Mouse (Mus musculus) ES-E14 (cell line): ENCODE results near the gene Zzef1. TPM values are rescaled to one million over a fixed set of nuclear protein-coding genes. Genes with fewer than 3 reads are reported as not detected.

Source experiments
- DNase-seq: peaks from one replicate; pipeline ENCODE4 v3.0.0-alpha.2; 2013; ENCODE audit warnings: low read depth, low spot score
- H3K27ac ChIP-seq: 2 replicates; pipeline ENCODE4 v1.5.1; 2012; ENCODE audit warnings: low read depth, mild to moderate bottlenecking, low read length, moderate library complexity, mixed read lengths; ENCODE audit not compliant: poor library complexity, insufficient read depth, severe bottlenecking
- H3K36me3 ChIP-seq: 2 replicates; pipeline ENCODE4 v1.6.1; 2012; ENCODE audit warnings: mild to moderate bottlenecking, low read length, moderate library complexity, mixed read lengths; ENCODE audit not compliant: control insufficient read depth, poor library complexity, insufficient read depth, severe bottlenecking
- H3K4me1 ChIP-seq, 2 experiments: fragments of 150-350 bp in 1 of 2; sonication (generic) in 1 of 2; 2 replicates each; pipeline ENCODE4 v1.6.1; 2012; ENCODE audit warnings: low read length in 2 of 2, mild to moderate bottlenecking in 1 of 2, mixed read lengths in 1 of 2; ENCODE audit not compliant: control insufficient read depth in 2 of 2, insufficient read depth in 2 of 2, poor library complexity in 1 of 2
- H3K4me3 ChIP-seq, 2 experiments: fragments of 150-350 bp in 1 of 2; sonication (generic) in 1 of 2; 2 replicates each; pipeline ENCODE4 v1.5.1; 2012; ENCODE audit warnings: low read length in 2 of 2, low read depth in 1 of 2, mild to moderate bottlenecking in 1 of 2, mixed read lengths in 1 of 2; ENCODE audit not compliant: insufficient read depth in 1 of 2, poor library complexity in 1 of 2, severe bottlenecking in 1 of 2
- H3K9ac ChIP-seq: 2 replicates; pipeline ENCODE4 v1.6.1; 2012; ENCODE audit warnings: low read depth, mild to moderate bottlenecking, low read length, mixed read lengths; ENCODE audit not compliant: poor library complexity, insufficient read depth, severe bottlenecking
- H3K9me3 ChIP-seq: fragments of 150-350 bp; sonication (generic); 2 replicates; pipeline ENCODE4 v1.6.1; 2012; ENCODE audit warnings: low read depth, mild to moderate bottlenecking, low read length; ENCODE audit not compliant: control insufficient read depth, insufficient read depth
- CHD2 ChIP-seq: IDR thresholded peaks from 2 replicates; pipeline ENCODE4 v1.6.1; 2014; ENCODE audit warnings: mild to moderate bottlenecking, low read depth, low read length, inconsistent platforms
- HCFC1 ChIP-seq: IDR thresholded peaks from 2 replicates; pipeline ENCODE4 v1.6.1; 2012; ENCODE audit warnings: low read length, inconsistent platforms, borderline replicate concordance; ENCODE audit not compliant: insufficient read depth
- MAFK ChIP-seq: IDR thresholded peaks from 2 replicates; pipeline ENCODE4 v1.6.1; 2014; ENCODE audit warnings: mild to moderate bottlenecking, low read depth, low read length, inconsistent platforms; ENCODE audit not compliant: insufficient read depth
- ZC3H11A ChIP-seq: IDR thresholded peaks from 2 replicates; pipeline ENCODE4 v1.6.1; 2012; ENCODE audit warnings: low read depth, mild to moderate bottlenecking, inconsistent platforms, low read length, borderline replicate concordance
- ZNF384 ChIP-seq: IDR thresholded peaks from 2 replicates; pipeline ENCODE4 v1.6.1; 2012; ENCODE audit warnings: low read depth, low read length, inconsistent platforms
- in situ Hi-C, 2 experiments: fragments of 600-800 bp; cut with MboI; formaldehyde crosslinking; loops; one replicate each; pipeline ENCODE4 v1.15.1; 2025; ENCODE audit warnings: low sequenced_read_pairs in 2 of 2, inconsistent platforms in 1 of 2; ENCODE audit not compliant: unreplicated experiment in 2 of 2
- total RNA-seq: library from RNA; depleted of rRNA; stranded (reverse); fragments of 300-350 nt; gene quantifications from 2 replicates; pipeline ENCODE4 v1.2.3, GENCODE M21; 2012

Zzef1 gene
- total RNA-seq, 1 experiment, result 22.3 TPM

DNA sequence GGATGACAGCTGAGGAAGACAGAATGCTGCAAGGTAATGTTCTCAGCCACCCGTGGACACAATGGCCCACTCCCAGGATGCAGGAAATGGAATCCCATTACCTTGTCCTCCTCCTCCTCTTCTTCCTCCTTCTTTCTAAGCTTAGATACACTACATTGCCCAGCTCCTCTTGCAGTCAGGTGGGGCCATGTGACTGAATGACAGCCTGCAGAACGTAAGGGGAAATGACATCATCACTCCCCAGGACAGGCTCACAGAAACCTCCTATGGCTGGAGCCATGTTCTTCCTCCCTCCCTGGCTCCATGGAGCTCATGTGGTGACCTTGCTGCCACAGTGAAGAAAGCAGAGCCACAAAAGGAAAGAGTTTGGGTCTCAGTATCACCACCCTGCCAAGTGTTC, 161.3 kb downstream of the Zzef1 start:
- H3K4me1 ChIP-seq, result peaks cover 14 to 26% of the 10 kb centered on the region in 2 experiments; a peak in 3 of 4 replicates
- DNase-seq, result no peak
- H3K9me3 ChIP-seq, result no peaks in the 10 kb centered on the region
- H3K36me3 ChIP-seq, result no peaks in the 10 kb centered on the region
- H3K9ac ChIP-seq, result no peak overlapping the region
- TF ChIP-seq CHD2 (no peak), HCFC1 (no peak)
- H3K27ac ChIP-seq, result no peak overlapping the region
- H3K4me3 ChIP-seq, result no peak overlapping the region
- in situ Hi-C loops, result no loop called here

DNA sequence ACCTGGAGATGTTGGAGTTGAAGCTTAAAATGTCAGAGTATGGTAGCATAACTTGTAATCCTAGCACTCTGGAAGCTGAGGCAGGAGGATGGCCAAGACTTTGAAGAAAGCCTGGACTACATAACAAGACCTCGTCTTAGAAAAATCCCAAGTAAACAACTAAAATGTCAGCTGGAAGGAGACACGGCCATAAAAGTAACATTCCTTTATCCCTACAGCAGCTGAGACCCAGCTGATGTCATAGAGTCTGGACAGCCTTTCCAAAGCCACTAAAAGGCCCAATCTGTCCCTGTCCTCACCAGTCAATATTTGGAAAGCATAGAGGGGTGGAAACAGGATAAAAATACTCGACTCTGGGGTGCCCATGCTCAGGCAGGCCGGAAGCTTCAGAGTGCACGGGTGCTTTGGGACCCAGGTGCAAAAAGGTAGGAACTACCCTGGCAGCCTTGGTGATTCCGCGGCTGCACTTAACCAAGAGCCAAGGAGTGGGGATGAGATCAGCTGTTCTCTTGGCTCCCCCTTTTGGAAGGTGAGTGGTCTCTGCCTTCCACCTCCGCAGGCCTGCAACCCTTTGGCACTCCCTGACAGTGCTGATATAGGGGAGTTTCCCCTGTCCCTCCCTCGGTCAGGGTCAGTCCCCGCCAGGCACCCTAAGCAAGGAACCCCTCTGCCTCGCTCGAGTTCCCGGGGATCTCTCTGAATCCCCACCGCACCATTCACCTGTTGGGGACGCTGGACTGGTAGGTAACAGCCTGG, 164.1 kb downstream of the Zzef1 start:
- in situ Hi-C loops, result no loop called here
- Histone ChIP-seq H3K9ac (no peak overlapping the region), H3K4me3 (peak overlapping the region; percentile 71 to 73), H3K36me3 (no peaks in the 10 kb centered on the region), H3K9me3 (no peaks in the 10 kb centered on the region), H3K27ac (no peak overlapping the region), H3K4me1 (peaks cover 4 to 7% of the 10 kb centered on the region in 2 experiments; a peak in 3 of 4 replicates)
- TF ChIP-seq MAFK (no peak), CHD2 (no peak), HCFC1 (no peak), ZC3H11A (no peak), ZNF384 (no peak)
- DNase-seq, result no peak

DNA sequence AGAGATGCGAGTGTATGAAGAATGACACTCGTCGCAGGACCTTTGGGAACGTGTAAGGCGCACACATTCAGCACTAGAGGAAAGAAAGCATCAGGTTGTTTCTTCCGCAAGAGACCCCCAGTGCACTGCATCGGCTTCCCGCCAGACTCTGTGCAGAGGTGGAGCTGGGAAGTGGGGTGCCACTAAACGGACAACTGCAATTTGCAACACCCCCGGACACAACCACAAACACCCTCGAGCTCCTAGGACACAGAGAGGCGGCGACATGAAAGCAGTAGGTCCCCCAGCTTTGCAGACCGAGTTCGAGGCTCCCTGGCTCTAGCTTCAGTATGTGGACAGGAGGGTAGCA, 164.7 kb downstream of the Zzef1 start:
- H3K27ac ChIP-seq, result no peak overlapping the region
- no peak for TF ChIP-seq ZNF384
- no peak for TF ChIP-seq MAFK
- TF ChIP-seq HCFC1, result no peak
- TF ChIP-seq CHD2, result no peak
- TF ChIP-seq ZC3H11A, result no peak
- no peak overlapping the region for H3K9ac ChIP-seq

GRCm38 (mm10) chr11:72961072-72961980, 165.3 kb downstream of the Zzef1 start, which contains the start of gene Atp2a3:
Gene Atp2a3, plus strand, starts transcription at chr11:72961169.
- H3K9ac ChIP-seq, result peak within 1 kb of the TSS; percentile 19
- in situ Hi-C loops, result no loop called here
- H3K9me3 ChIP-seq, result no peaks in the 10 kb centered on the region
- H3K27ac ChIP-seq, result no peak within 1 kb of the TSS
- peaks cover 4 to 12% of the 10 kb centered on the region in 2 experiments; a peak in 3 of 4 replicates for H3K4me1 ChIP-seq
- no peaks in the 10 kb centered on the region for H3K36me3 ChIP-seq
- DNase-seq, result no peak
- H3K4me3 ChIP-seq, result peak within 1 kb of the TSS; percentile 71 to 73
- TF ChIP-seq MAFK (no peak), ZNF384 (no peak)

More for the DNA sequence above, 164.7 kb downstream of the Zzef1 start:
- Histone ChIP-seq H3K4me3 (peak overlapping the region; percentile 71 to 73), H3K36me3 (no peaks in the 10 kb centered on the region), H3K9me3 (no peaks in the 10 kb centered on the region), H3K4me1 (peaks cover 4 to 9% of the 10 kb centered on the region in 2 experiments; a peak in 3 of 4 replicates)
- no peak for DNase-seq
- in situ Hi-C loops, result no loop called here
